Mouse (Mus musculus): ENCODE data around the gene Aup1. TPM values are rescaled to one million over a fixed set of nuclear protein-coding genes. Genes with fewer than 3 reads are reported as not detected.
A peak's percentile ranks its signal among the peaks of the same experiment; 100 is the strongest.

Aup1 gene
- polyA plus RNA-seq, 1 experiment = 166 TPM

- TF ChIP-seq CEBPB (IDR thresholded peaks at IDR 0.05; ENCODE audit: low read depth) (no peak), USF1 (IDR thresholded peaks at IDR 0.05; ENCODE audit: low read depth) (no peak), FOSL1 (IDR thresholded peaks at IDR 0.05; ENCODE audit: insufficient read depth, low read length, poor library complexity, severe bottlenecking) (no peak), MYOD1 (IDR thresholded peaks at IDR 0.05; ENCODE audit: control insufficient read depth, insufficient read length, low read depth) (no peak), MYOG (IDR thresholded peaks at IDR 0.05; ENCODE audit: control insufficient read depth, extremely low read depth, insufficient read length) (no peak), MAX (IDR thresholded peaks at IDR 0.05) (no peak), CTCF (IDR thresholded peaks at IDR 0.05; ENCODE audit: control insufficient read depth, insufficient read depth, insufficient read length) (no peak)
- Histone ChIP-seq H3K4me3 (ENCODE audit: insufficient read depth, poor library complexity, severe bottlenecking) (no peak within 1 kb of the TSS), H3K36me3 (ENCODE audit: control insufficient read depth, insufficient read depth) (no peaks in the 10 kb centered on the region), H3K79me3 (ENCODE audit: low read depth) (no peaks in the 10 kb centered on the region), H3K79me2 (ENCODE audit: control insufficient read depth, insufficient read depth) (no peaks in the 10 kb centered on the region), H3ac (ENCODE audit: control insufficient read depth, insufficient read length, low read depth) (no peak within 1 kb of the TSS), H3K27me3 (ENCODE audit: control insufficient read depth, insufficient read depth, insufficient read length) (peaks cover 65% of the 10 kb centered on the region)
These were observed 15.8 kb downstream of the Aup1 start, which contains the start of gene Tlx2 for GRCm38 (mm10) chr6:83070247-83070310. TSS of gene Tlx2 (minus strand) at chr6:83070293.

- no peaks in the 10 kb centered on the region for H3K36me3 ChIP-seq (ENCODE audit: control insufficient read depth, insufficient read depth)
- no peaks in the 10 kb centered on the region for H3K79me3 ChIP-seq (ENCODE audit: low read depth)
- no peak overlapping the region for H3K4me3 ChIP-seq (ENCODE audit: insufficient read depth, poor library complexity, severe bottlenecking)
- H3K27me3 ChIP-seq (ENCODE audit: control insufficient read depth, insufficient read depth, insufficient read length) = peaks cover 65% of the 10 kb centered on the region
- no peak overlapping the region for H3ac ChIP-seq (ENCODE audit: control insufficient read depth, insufficient read length, low read depth)
- H3K79me2 ChIP-seq (ENCODE audit: control insufficient read depth, insufficient read depth) = no peaks in the 10 kb centered on the region
- TF ChIP-seq MYOG (IDR thresholded peaks at IDR 0.05; ENCODE audit: control insufficient read depth, extremely low read depth, insufficient read length) (no peak), MAX (IDR thresholded peaks at IDR 0.05) (no peak), FOSL1 (IDR thresholded peaks at IDR 0.05; ENCODE audit: insufficient read depth, low read length, poor library complexity, severe bottlenecking) (no peak), CEBPB (IDR thresholded peaks at IDR 0.05; ENCODE audit: low read depth) (no peak), MYOD1 (IDR thresholded peaks at IDR 0.05; ENCODE audit: control insufficient read depth, insufficient read length, low read depth) (no peak), USF1 (IDR thresholded peaks at IDR 0.05; ENCODE audit: low read depth) (no peak), CTCF (IDR thresholded peaks at IDR 0.05; ENCODE audit: control insufficient read depth, insufficient read depth, insufficient read length) (no peak)
These were observed 16.2 kb downstream of the Aup1 start for GRCm38 (mm10) chr6:83070311-83071219.

GRCm38 (mm10) chr6:83071220-83071619 is 16.9 kb downstream of the Aup1 start:
- Histone ChIP-seq H3K4me3 (ENCODE audit: insufficient read depth, poor library complexity, severe bottlenecking) (no peak overlapping the region), H3K79me3 (ENCODE audit: low read depth) (no peaks in the 10 kb centered on the region), H3K27me3 (ENCODE audit: control insufficient read depth, insufficient read depth, insufficient read length) (peaks cover 62% of the 10 kb centered on the region), H3ac (ENCODE audit: control insufficient read depth, insufficient read length, low read depth) (no peak overlapping the region), H3K79me2 (ENCODE audit: control insufficient read depth, insufficient read depth) (no peaks in the 10 kb centered on the region), H3K36me3 (ENCODE audit: control insufficient read depth, insufficient read depth) (no peaks in the 10 kb centered on the region)
- TF ChIP-seq CEBPB (IDR thresholded peaks at IDR 0.05; ENCODE audit: low read depth) (no peak), MYOG (IDR thresholded peaks at IDR 0.05; ENCODE audit: control insufficient read depth, extremely low read depth, insufficient read length) (no peak), USF1 (IDR thresholded peaks at IDR 0.05; ENCODE audit: low read depth) (no peak), MYOD1 (IDR thresholded peaks at IDR 0.05; ENCODE audit: control insufficient read depth, insufficient read length, low read depth) (no peak), CTCF (IDR thresholded peaks at IDR 0.05; ENCODE audit: control insufficient read depth, insufficient read depth, insufficient read length) (no peak), MAX (IDR thresholded peaks at IDR 0.05) (no peak), FOSL1 (IDR thresholded peaks at IDR 0.05; ENCODE audit: insufficient read depth, low read length, poor library complexity, severe bottlenecking) (no peak)

- no peak for TF ChIP-seq MYOD1 (IDR thresholded peaks at IDR 0.05; ENCODE audit: control insufficient read depth, insufficient read length, low read depth)
- TF ChIP-seq MAX (IDR thresholded peaks at IDR 0.05) = no peak
- no peak for TF ChIP-seq CEBPB (IDR thresholded peaks at IDR 0.05; ENCODE audit: low read depth)
- TF ChIP-seq FOSL1 (IDR thresholded peaks at IDR 0.05; ENCODE audit: insufficient read depth, low read length, poor library complexity, severe bottlenecking) = no peak
- TF ChIP-seq USF1 (IDR thresholded peaks at IDR 0.05; ENCODE audit: low read depth) = no peak
- no peak for TF ChIP-seq CTCF (IDR thresholded peaks at IDR 0.05; ENCODE audit: control insufficient read depth, insufficient read depth, insufficient read length)
- no peak for TF ChIP-seq MYOG (IDR thresholded peaks at IDR 0.05; ENCODE audit: control insufficient read depth, extremely low read depth, insufficient read length)
- Histone ChIP-seq H3K79me2 (ENCODE audit: control insufficient read depth, insufficient read depth) (peaks cover 14% of the 10 kb centered on the region), H3ac (ENCODE audit: control insufficient read depth, insufficient read length, low read depth) (no peak overlapping the region), H3K27me3 (ENCODE audit: control insufficient read depth, insufficient read depth, insufficient read length) (peaks cover 30% of the 10 kb centered on the region), H3K36me3 (ENCODE audit: control insufficient read depth, insufficient read depth) (peaks cover 8% of the 10 kb centered on the region), H3K4me3 (ENCODE audit: insufficient read depth, poor library complexity, severe bottlenecking) (no peak overlapping the region), H3K79me3 (ENCODE audit: low read depth) (peaks cover 6% of the 10 kb centered on the region)
These were observed 20.7 kb downstream of the Aup1 start for GRCm38 (mm10) chr6:83074979-83075378.

- TF ChIP-seq MAX (IDR thresholded peaks at IDR 0.05) = no peak
- TF ChIP-seq USF1 (IDR thresholded peaks at IDR 0.05; ENCODE audit: low read depth) = no peak
- TF ChIP-seq CEBPB (IDR thresholded peaks at IDR 0.05; ENCODE audit: low read depth) = no peak
- TF ChIP-seq CTCF (IDR thresholded peaks at IDR 0.05; ENCODE audit: control insufficient read depth, insufficient read depth, insufficient read length) = no peak
- TF ChIP-seq FOSL1 (IDR thresholded peaks at IDR 0.05; ENCODE audit: insufficient read depth, low read length, poor library complexity, severe bottlenecking) = no peak
- TF ChIP-seq MYOG (IDR thresholded peaks at IDR 0.05; ENCODE audit: control insufficient read depth, extremely low read depth, insufficient read length) = no peak
- TF ChIP-seq MYOD1 (IDR thresholded peaks at IDR 0.05; ENCODE audit: control insufficient read depth, insufficient read length, low read depth) = no peak
- Histone ChIP-seq H3K36me3 (ENCODE audit: control insufficient read depth, insufficient read depth) (peaks cover 13% of the 10 kb centered on the region), H3K27me3 (ENCODE audit: control insufficient read depth, insufficient read depth, insufficient read length) (peaks cover 2% of the 10 kb centered on the region), H3K79me3 (ENCODE audit: low read depth) (peaks cover 6% of the 10 kb centered on the region), H3K4me3 (ENCODE audit: insufficient read depth, poor library complexity, severe bottlenecking) (peak within 1 kb of the TSS; percentile 80), H3ac (ENCODE audit: control insufficient read depth, insufficient read length, low read depth) (peak within 1 kb of the TSS; percentile 95), H3K79me2 (ENCODE audit: control insufficient read depth, insufficient read depth) (peaks cover 14% of the 10 kb centered on the region)
These were observed 23.5 kb downstream of the Aup1 start, which contains the start of gene Pcgf1 for GRCm38 (mm10) chr6:83077630-83078323. TSS of gene Pcgf1 (plus strand) at chr6:83077869.

All from C2C12 (cell line).